Mouse (Mus musculus): Measurements from ENCODE around the gene Ppt2.

Ppt2 gene

DNA sequence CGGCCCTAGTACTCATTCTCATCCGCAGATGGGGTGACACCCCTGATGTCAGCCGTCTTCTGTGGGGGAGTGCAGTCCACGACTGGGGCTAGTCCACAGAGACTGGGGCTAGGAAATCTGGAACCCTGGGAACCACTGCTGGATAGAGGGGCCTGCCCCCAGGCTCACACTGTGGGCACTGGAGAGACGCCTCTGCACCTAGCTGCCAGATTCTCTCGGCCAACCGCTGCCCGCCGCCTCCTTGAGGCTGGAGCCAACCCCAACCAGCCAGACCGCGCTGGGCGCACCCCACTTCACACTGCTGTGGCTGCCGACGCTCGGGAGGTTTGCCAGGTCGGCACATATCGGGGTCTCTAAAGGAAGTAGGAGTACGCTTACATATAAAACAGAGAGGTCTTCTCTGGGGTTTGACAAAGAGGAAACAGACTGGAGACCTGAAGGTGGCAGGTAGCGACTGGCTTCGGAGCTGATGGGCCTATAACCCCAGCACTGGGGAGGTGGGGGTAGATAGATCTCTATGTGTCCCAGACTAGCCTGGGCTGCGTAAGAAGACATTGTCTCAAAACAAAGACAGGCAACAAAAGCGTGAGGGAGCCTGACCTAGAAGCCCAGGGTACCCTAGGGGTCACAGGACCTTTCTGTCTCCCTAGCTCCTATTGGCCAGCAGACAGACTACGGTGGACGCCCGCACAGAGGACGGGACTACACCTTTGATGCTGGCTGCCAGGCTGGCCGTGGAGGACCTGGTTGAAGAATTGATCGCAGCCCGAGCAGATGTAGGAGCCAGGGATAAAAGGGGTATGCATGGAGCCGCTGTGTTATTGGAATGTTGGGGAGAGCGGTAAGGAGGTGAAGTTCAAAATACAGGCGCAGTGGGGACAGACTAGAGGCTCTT, 42.2 kb downstream of the Ppt2 start:
- no peak for DNase-seq

GRCm38 (mm10) chr17:34585121-34585520, 43.2 kb downstream of the Ppt2 start:
- DNase-seq = no peak

GRCm38 (mm10) chr17:34583819-34584218, 44.5 kb downstream of the Ppt2 start:
- no peak for DNase-seq

GRCm38 (mm10) chr17:34583397-34583796, 44.9 kb downstream of the Ppt2 start:
- DNase-seq = no peak

DNA sequence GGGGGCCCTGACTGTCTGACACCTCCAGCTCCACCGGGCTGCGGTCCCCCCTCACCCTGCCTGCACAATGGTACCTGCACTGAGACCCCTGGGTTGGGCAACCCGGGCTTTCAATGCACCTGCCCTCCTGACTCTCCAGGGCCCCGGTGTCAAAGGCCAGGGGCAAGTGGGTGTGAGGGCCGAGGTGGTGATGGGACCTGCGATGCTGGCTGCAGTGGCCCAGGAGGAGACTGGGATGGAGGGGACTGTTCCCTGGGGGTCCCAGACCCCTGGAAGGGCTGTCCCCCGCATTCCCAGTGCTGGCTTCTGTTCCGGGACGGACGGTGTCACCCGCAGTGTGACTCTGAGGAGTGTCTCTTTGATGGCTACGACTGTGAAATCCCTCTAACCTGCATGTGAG, 45.8 kb downstream of the Ppt2 start:
- no peak for DNase-seq

DNA sequence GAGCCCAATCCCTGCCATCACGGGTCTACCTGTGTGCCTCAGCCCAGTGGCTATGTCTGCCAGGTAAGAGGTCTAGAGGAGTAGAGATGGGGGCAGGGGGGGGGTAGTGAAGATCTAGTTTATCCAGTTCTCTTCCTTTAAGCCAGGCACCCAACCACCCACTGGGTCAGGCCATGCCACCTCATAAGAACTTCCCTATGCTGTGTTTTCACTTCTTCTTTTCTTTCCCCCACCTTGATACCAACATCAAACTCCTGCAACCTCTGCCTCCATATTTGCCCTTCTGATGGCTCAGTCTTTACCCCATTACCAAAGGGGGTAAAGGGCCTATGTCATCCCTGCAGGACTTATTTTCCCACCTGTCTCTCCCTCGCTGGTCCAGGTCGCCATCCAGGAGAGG, 50.2 kb downstream of the Ppt2 start:
- no peak for DNase-seq

- no peak for DNase-seq
These were observed 51.7 kb downstream of the Ppt2 start for GRCm38 (mm10) chr17:34576577-34576976.

GRCm38 (mm10) chr17:34572361-34572760, 55.9 kb downstream of the Ppt2 start:
- no peak for DNase-seq

- no peak for DNase-seq
These were observed 56.4 kb downstream of the Ppt2 start for GRCm38 (mm10) chr17:34571875-34572274.

DNA sequence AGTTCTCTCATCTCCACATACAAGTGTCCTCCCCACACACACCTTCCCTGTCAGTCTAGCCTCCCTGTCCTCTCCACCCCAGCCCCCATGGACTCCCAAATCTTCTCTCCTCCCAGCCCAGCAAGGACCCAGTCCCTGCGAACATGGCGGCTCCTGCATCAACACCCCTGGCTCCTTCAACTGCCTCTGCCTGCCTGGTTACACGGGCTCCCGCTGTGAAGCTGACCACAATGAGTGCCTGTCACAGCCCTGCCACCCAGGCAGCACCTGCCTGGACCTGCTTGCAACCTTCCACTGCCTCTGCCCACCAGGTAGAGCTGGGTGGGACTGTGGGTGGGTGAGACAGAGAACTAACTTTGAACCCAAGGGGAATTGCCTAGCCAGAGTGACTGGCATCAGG, 58.4 kb downstream of the Ppt2 start:
- DNase-seq = no peak

DNA sequence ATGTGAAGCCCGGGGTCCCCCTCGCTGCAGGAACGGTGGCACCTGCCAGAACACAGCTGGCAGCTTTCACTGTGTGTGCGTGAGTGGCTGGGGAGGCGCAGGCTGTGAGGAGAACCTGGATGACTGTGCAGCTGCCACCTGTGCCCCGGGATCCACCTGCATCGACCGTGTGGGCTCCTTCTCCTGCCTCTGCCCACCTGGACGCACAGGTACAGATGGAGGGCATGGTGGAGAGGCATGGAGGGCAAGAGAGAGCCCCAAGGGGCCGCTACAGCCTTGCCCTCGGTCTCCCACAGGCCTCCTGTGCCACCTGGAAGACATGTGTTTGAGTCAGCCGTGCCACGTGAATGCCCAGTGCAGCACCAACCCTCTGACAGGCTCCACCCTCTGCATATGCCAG, 59.9 kb downstream of the Ppt2 start:
- DNase-seq = no peak

GRCm38 (mm10) chr17:34567311-34567710, 61.0 kb downstream of the Ppt2 start:
- DNase-seq = no peak

Measured in right cerebral cortex, postnatal 25 days (tissue).